Comparison of ENCODE assay signal across 22 mouse cellular contexts in the genomic region with DNA sequence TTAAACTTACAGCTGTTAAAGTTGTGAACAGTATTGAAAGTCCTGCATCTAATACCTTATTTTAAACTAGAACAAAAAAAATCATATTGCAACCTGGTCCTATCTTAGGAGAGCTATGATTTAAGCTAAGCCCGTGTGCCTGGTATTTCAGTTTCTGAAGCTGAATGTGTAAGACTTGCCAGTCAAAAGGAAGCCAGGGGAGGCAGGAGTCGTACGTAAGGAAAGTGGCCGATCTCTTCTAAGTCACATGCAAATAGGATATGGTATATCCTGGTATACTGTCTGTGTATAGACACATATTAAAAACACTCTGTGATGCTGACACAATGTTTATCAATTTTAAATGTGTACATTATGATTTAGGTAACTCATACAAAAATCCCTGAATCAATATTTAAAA. TPM values are rescaled to one million over a fixed set of nuclear protein-coding genes. Genes with fewer than 3 reads are reported as not detected.
A peak's percentile ranks its signal among the peaks of the same experiment; 100 is the strongest.
DNase-seq lines count a peak whose midpoint lies in the region; ATAC-seq and TF ChIP-seq lines count a peak whose summit lies in the region.
"Had no signal": no experiment of that assay in that cellular context is flagged by ENCODE, and none has a peak within 500 bp of the region (broad histone marks: within the 10 kb centered on the region; RNA-seq: fewer than 3 reads in every experiment).

No protein-coding gene starts in this region.

- no peaks in the 10 kb centered on the region for H3K9me3 ChIP-seq in hindbrain, embryonic 10.5 days
- no peaks in the 10 kb centered on the region for H3K9me3 ChIP-seq in hindbrain, embryonic 14.5 days (ENCODE audit: control insufficient read depth, low read length)
- H3K9me3 ChIP-seq in limb, embryonic 10.5 days (replicated peaks), result no peaks in the 10 kb centered on the region
- no peaks in the 10 kb centered on the region for H3K9me3 ChIP-seq in stomach, postnatal 0 days (ENCODE audit: control insufficient read depth, low read length)
- H3K9me3 ChIP-seq: intestine, embryonic 15.5 days; limb, embryonic 13.5 days; lung, embryonic 15.5 days; midbrain, embryonic 12.5 days had no signal

- peak overlapping the region; percentile 50 for H3K27ac ChIP-seq in hindbrain, embryonic 10.5 days
- no peak overlapping the region for H3K27ac ChIP-seq in hindbrain, embryonic 14.5 days
- peak overlapping the region; percentile 82 for H3K27ac ChIP-seq in embryonic fibroblast, embryonic 13.5 days (ENCODE audit: insufficient read depth, low read length)
- peak overlapping the region; percentile 46; the same call in 1 of the 2 replicates for H3K27ac ChIP-seq in limb, embryonic 10.5 days
- H3K27ac ChIP-seq in stomach, postnatal 0 days (replicated peaks), result no peak overlapping the region
- H3K27ac ChIP-seq: intestine, embryonic 15.5 days; lung, embryonic 15.5 days had no signal

- no peak overlapping the region for H3K4me2 ChIP-seq in hindbrain, embryonic 14.5 days (replicated peaks)
- no peak overlapping the region for H3K4me2 ChIP-seq in stomach, postnatal 0 days (replicated peaks; ENCODE audit: low read depth)
- H3K4me2 ChIP-seq: intestine, embryonic 15.5 days; liver, embryonic 11.5 days; lung, embryonic 15.5 days; midbrain, embryonic 12.5 days had no signal

- no peak for TF ChIP-seq EP300 in stomach, postnatal 0 days (optimal IDR thresholded peaks at IDR 0.05)

- H3K36me3 ChIP-seq in hindbrain, embryonic 10.5 days, result no peaks in the 10 kb centered on the region
- H3K36me3 ChIP-seq in hindbrain, embryonic 14.5 days (replicated peaks; ENCODE audit: control insufficient read depth, insufficient read depth), result no peaks in the 10 kb centered on the region
- no peaks in the 10 kb centered on the region for H3K36me3 ChIP-seq in limb, embryonic 10.5 days
- no peaks in the 10 kb centered on the region for H3K36me3 ChIP-seq in stomach, postnatal 0 days (ENCODE audit: control insufficient read depth, insufficient read depth, low read length)
- H3K36me3 ChIP-seq: intestine, embryonic 15.5 days; limb, embryonic 13.5 days; lung, embryonic 15.5 days; midbrain, embryonic 12.5 days had no signal

- peaks cover 27% of the 10 kb centered on the region for H3K4me1 ChIP-seq in hindbrain, embryonic 10.5 days (replicated peaks)
- H3K4me1 ChIP-seq in hindbrain, embryonic 14.5 days (replicated peaks; ENCODE audit: control insufficient read depth, insufficient read depth, low read length), result peaks cover 15% of the 10 kb centered on the region
- peaks cover 4% of the 10 kb centered on the region; the same call in 1 of the 2 replicates for H3K4me1 ChIP-seq in embryonic fibroblast, embryonic 13.5 days (ENCODE audit: control insufficient read depth, insufficient read depth, low read length)
- peaks cover 14% of the 10 kb centered on the region for H3K4me1 ChIP-seq in limb, embryonic 10.5 days
- H3K4me1 ChIP-seq in stomach, postnatal 0 days (replicated peaks; ENCODE audit: control insufficient read depth, insufficient read depth), result no peaks in the 10 kb centered on the region

- H3K4me3 ChIP-seq in hindbrain, embryonic 10.5 days, result no peak overlapping the region
- no peak overlapping the region for H3K4me3 ChIP-seq in hindbrain, embryonic 14.5 days (replicated peaks; ENCODE audit: low read length)
- H3K4me3 ChIP-seq in embryonic fibroblast, embryonic 13.5 days (ENCODE audit: insufficient read depth, low read length), result no peak overlapping the region
- no peak overlapping the region for H3K4me3 ChIP-seq in limb, embryonic 10.5 days
- no peak overlapping the region for H3K4me3 ChIP-seq in stomach, postnatal 0 days (ENCODE audit: low read depth, low read length)
- H3K4me3 ChIP-seq: intestine, embryonic 15.5 days; limb, embryonic 13.5 days; lung, embryonic 15.5 days; midbrain, embryonic 12.5 days had no signal

- H3K27me3 ChIP-seq in hindbrain, embryonic 10.5 days (ENCODE audit: insufficient read depth, poor library complexity, severe bottlenecking), result no peaks in the 10 kb centered on the region
- no peaks in the 10 kb centered on the region for H3K27me3 ChIP-seq in hindbrain, embryonic 14.5 days (ENCODE audit: control insufficient read depth, insufficient read depth, low read length)
- no peaks in the 10 kb centered on the region for H3K27me3 ChIP-seq in limb, embryonic 10.5 days (ENCODE audit: low read depth, poor library complexity, severe bottlenecking)
- no peaks in the 10 kb centered on the region for H3K27me3 ChIP-seq in stomach, postnatal 0 days (ENCODE audit: control insufficient read depth, insufficient read depth, low read length)
- H3K27me3 ChIP-seq: intestine, embryonic 15.5 days; limb, embryonic 13.5 days; lung, embryonic 15.5 days had no signal

- DNase-seq in hindbrain, embryonic 10.5 days (ENCODE audit: low spot score), result no peak
- no peak for DNase-seq in hindbrain, embryonic 14.5 days (ENCODE audit: low spot score)
- peak; percentile 38 for DNase-seq in embryo, embryonic 11 days
- DNase-seq in limb, embryonic 10.5 days (ENCODE audit: low spot score), result no peak
- no peak for DNase-seq in spleen, postnatal 4 days (ENCODE audit: low spot score in 2 of 2)
- DNase-seq in stomach, postnatal 0 days (ENCODE audit: low spot score), result no peak
- DNase-seq: adrenal gland, postnatal 25 days; B cell, adult 2 months; cerebellum, adult 18-20 months; cerebellum, postnatal 14 days; gastrocnemius, postnatal 10 days; heart, postnatal 14 days; layer of hippocampus, adult 9-11 months; lung, postnatal 36 days; spleen, adult 18-20 months; thymus, postnatal 4 days had no signal

- no peak for TF ChIP-seq POLR2A in embryonic fibroblast, embryonic 13.5 days (IDR thresholded peaks at IDR 0.05; ENCODE audit: low read depth, low read length)

- ATAC-seq in hindbrain, embryonic 14.5 days (ENCODE audit: low FRiP score), result no peak
- no peak for ATAC-seq in stomach, postnatal 0 days (ENCODE audit: low FRiP score, low TSS enrichment)
- ATAC-seq: intestine, embryonic 15.5 days had no signal

- H3K9ac ChIP-seq in hindbrain, embryonic 14.5 days, result no peak overlapping the region
- H3K9ac ChIP-seq in stomach, postnatal 0 days (ENCODE audit: low read length), result no peak overlapping the region
- H3K9ac ChIP-seq: intestine, embryonic 15.5 days; limb, embryonic 13.5 days; lung, embryonic 15.5 days; midbrain, embryonic 12.5 days had no signal

- no peak for TF ChIP-seq CTCF in embryonic fibroblast, embryonic 13.5 days (IDR thresholded peaks at IDR 0.05; ENCODE audit: borderline replicate concordance, insufficient read depth, low read length)
- no peak for TF ChIP-seq CTCF in stomach, postnatal 0 days (IDR thresholded peaks at IDR 0.05; ENCODE audit: low read depth)

- 39% methylated on average over 4 of the region's 4 CpGs for WGBS in hindbrain, embryonic 10.5 days
- 23% methylated on average over 4 of the region's 4 CpGs for WGBS in hindbrain, embryonic 14.5 days
- 70% methylated on average over 4 of the region's 4 CpGs for WGBS in limb, embryonic 10.5 days
- WGBS in stomach, postnatal 0 days, result 48% methylated on average over 4 of the region's 4 CpGs

RNA-seq across cellular contexts. Expression of gene Ddah1, which starts 47.4 kb away (rescaled TPM):
- 22.3 and 24.7 TPM in 2 replicates for polyA plus RNA-seq in hindbrain, embryonic 10.5 days (2016; fragmentation: Nextera tagmentation; extraction: Ambion mirVana)
- polyA plus RNA-seq in hindbrain, embryonic 14.5 days (2014; fragmentation: Nextera tagmentation; extraction: Ambion mirVana), result 102 and 117 TPM in 2 replicates
- 145 and 197 TPM in 2 replicates for polyA plus RNA-seq in embryonic fibroblast, embryonic 13.5 days (2011; ENCODE audit: insufficient read length, low read depth, missing spikeins)
- polyA plus RNA-seq in limb, embryonic 10.5 days (2016; fragmentation: Nextera tagmentation; extraction: Ambion mirVana), result 13.7 and 14.2 TPM in 2 replicates
- 16.8 and 20.2 TPM in 2 replicates for polyA plus RNA-seq in stomach, postnatal 0 days (2015; fragmentation: Nextera tagmentation; extraction: Ambion mirVana)

Comparison
In these comparisons a context has a peak if more than half of its experiments do, and no peak if none do; other contexts are left out.
1. H3K27ac ChIP-seq: peak in hindbrain, embryonic 10.5 days (single experiment), embryonic fibroblast, embryonic 13.5 days (single experiment) and limb, embryonic 10.5 days (single experiment); none in hindbrain, embryonic 14.5 days (single experiment) and stomach, postnatal 0 days (single experiment).